Mouse (Mus musculus) spleen, postnatal 4 days (tissue): ENCODE measurements at regions not wholly inside any gene's neighbourhood (a gene's known extent, or its start where the extent isn't known, plus 50 kb on each side); places are given as distances from the start of the nearest gene placed in this dataset.

Experiments used
- DNase-seq, 2 experiments: peaks; one replicate each; pipeline ENCODE4 v3.0.0; 2022; ENCODE audit warnings: low spot score in 2 of 2

- DNase-seq = no peak
Observed at GRCm38 (mm10) chr11:117036977-117037376, 78.0 kb upstream of the Sec14l1 start.

- DNase-seq = no peak
Observed at GRCm38 (mm10) chr11:117038282-117039106, 76.5 kb upstream of the Sec14l1 start.

- DNase-seq = no peak
Observed at GRCm38 (mm10) chr11:117040829-117041228, 74.1 kb upstream of the Sec14l1 start.

- DNase-seq = no peak
Observed at GRCm38 (mm10) chr11:117042336-117042735, 72.6 kb upstream of the Sec14l1 start.

- peak; percentile 63 to 85 for DNase-seq
Observed at GRCm38 (mm10) chr11:117043524-117043923, 71.4 kb upstream of the Sec14l1 start.

GRCm38 (mm10) chr11:117044731-117045130, 70.2 kb upstream of the Sec14l1 start:
- DNase-seq = no peak

GRCm38 (mm10) chr11:117046636-117047035, 68.3 kb upstream of the Sec14l1 start:
- no peak for DNase-seq

- DNase-seq = no peak
Observed at GRCm38 (mm10) chr11:117047172-117047950, 67.6 kb upstream of the Sec14l1 start.

- no peak for DNase-seq
Observed at GRCm38 (mm10) chr11:117048911-117049310, 66.1 kb upstream of the Sec14l1 start.

- DNase-seq = no peak
Observed at GRCm38 (mm10) chr11:117050788-117051187, 64.2 kb upstream of the Sec14l1 start.

- peak; percentile 45 to 71 for DNase-seq
Observed at GRCm38 (mm10) chr11:117056958-117057357, 58.0 kb upstream of the Sec14l1 start.

GRCm38 (mm10) chr11:117057451-117057850, 57.5 kb upstream of the Sec14l1 start:
- DNase-seq = no peak

GRCm38 (mm10) chr11:117059120-117059519, 55.8 kb upstream of the Sec14l1 start:
- DNase-seq = no peak

GRCm38 (mm10) chr11:117059981-117060705, 54.8 kb upstream of the Sec14l1 start:
- DNase-seq = no peak

- DNase-seq = no peak
Observed at GRCm38 (mm10) chr11:117060706-117061337, 54.1 kb upstream of the Sec14l1 start.

GRCm38 (mm10) chr11:117062772-117063499, 52.0 kb upstream of the Sec14l1 start:
- no peak for DNase-seq
